Mouse (Mus musculus) lung, postnatal 0 days (tissue): ENCODE measurements around the gene Smpd3. TPM values are rescaled to one million over a fixed set of nuclear protein-coding genes. Genes with fewer than 3 reads are reported as not detected.

Experiments used
- ATAC-seq: fragments of 200-750 bp; cut with Nextera tagmentation; 2 replicates; pipeline ENCODE4 v1.8.0; 2017; ENCODE audit warnings: moderate library complexity
- DNase-seq: peaks from one replicate; pipeline ENCODE4 v3.0.0-alpha.2; 2016; ENCODE audit warnings: low spot score
- H3K27ac ChIP-seq: fragments of 300-500 bp; sonication (generic); 2 replicates; pipeline ENCODE4 v1.5.1; 2014; ENCODE audit warnings: antibody characterized with exemption, mild to moderate bottlenecking, low read length, mixed read lengths
- H3K27me3 ChIP-seq: fragments of 300-500 bp; sonication (generic); replicated peaks from 2 replicates; pipeline ENCODE4 v1.6.1; 2014; ENCODE audit warnings: low read length, mixed read lengths; ENCODE audit not compliant: insufficient read depth
- H3K36me3 ChIP-seq: fragments of 300-500 bp; sonication (generic); 2 replicates; pipeline ENCODE4 v1.6.1; 2014; ENCODE audit warnings: low read length, mixed read lengths; ENCODE audit not compliant: insufficient read depth
- H3K4me1 ChIP-seq: fragments of 300-500 bp; sonication (generic); 2 replicates; pipeline ENCODE4 v1.6.1; 2014; ENCODE audit warnings: antibody characterized with exemption, low read depth, low read length, mixed read lengths; ENCODE audit not compliant: insufficient read depth
- H3K4me2 ChIP-seq: fragments of 300-500 bp; sonication (generic); replicated peaks from 2 replicates; pipeline ENCODE4 v1.6.1; 2014; ENCODE audit warnings: low read depth, mild to moderate bottlenecking, low read length, moderate library complexity, mixed read lengths
- H3K4me3 ChIP-seq: fragments of 300-500 bp; sonication (generic); 2 replicates; pipeline ENCODE4 v1.5.1; 2014; ENCODE audit warnings: low read depth, low read length
- H3K9ac ChIP-seq: fragments of 300-500 bp; sonication (generic); replicated peaks from 2 replicates; pipeline ENCODE4 v1.6.1; 2014; ENCODE audit warnings: low read depth, mild to moderate bottlenecking
- H3K9me3 ChIP-seq: fragments of 300-500 bp; sonication (generic); 2 replicates; pipeline ENCODE4 v1.6.1; 2016; ENCODE audit warnings: low read length, mixed read lengths
- CTCF ChIP-seq: IDR thresholded peaks from 2 replicates; pipeline ENCODE4 v1.5.1; 2016; ENCODE audit warnings: antibody characterized with exemption, mild to moderate bottlenecking
- EP300 ChIP-seq: IDR thresholded peaks from 2 replicates; pipeline ENCODE4 v1.6.1; 2016; ENCODE audit warnings: antibody characterized with exemption, mild to moderate bottlenecking, control low read depth
- WGBS: fragments of 180-500 bp; shearing (Covaris S2); extraction: QIAGEN DNeasy Blood & Tissue Kit; methylation state at CpG from one replicate; pipeline ENCODE4 v1.1.7; 2014; 5-methylcytosine and 5-hydroxymethylcytosine counted together
- polyA plus RNA-seq: library from polyadenylated mRNA; unstranded; fragments of >200 nt; fragmentation: Nextera tagmentation; extraction: Ambion mirVana; gene quantifications from 2 replicates; pipeline ENCODE4 v1.2.1, GENCODE M21; 2015

Smpd3 gene
- polyA plus RNA-seq, 1 experiment from 2014 or later: 1.7 TPM

DNA sequence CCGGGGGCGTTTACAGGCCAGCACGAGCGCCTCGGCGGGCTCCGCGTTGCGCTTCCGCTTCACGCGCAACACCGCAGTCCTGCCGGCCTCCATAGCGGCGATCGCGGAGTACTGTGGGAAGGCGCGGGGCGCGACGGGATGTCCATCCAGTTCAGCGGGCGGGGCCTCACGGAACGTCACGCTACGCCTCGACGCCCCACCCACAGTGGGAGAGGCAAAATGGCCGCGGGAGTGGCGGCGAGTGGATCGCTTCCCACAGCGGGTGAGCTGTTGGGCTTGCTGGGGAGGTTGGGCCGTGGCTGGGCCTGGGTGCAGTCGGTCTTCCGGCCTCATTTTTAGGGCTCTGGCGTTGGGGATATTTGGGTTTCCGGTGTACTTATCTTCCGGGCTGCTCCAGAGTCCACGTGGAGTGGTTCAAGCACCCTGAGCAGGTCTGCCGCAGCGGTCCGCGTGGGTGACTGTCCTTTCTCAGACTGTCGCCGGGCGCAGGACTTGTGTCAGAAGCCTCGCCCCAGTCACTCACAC, 126.9 kb downstream of the Smpd3 start, which contains the start of the genes Slc7a6os and Prmt7:
TSS of gene Slc7a6os (minus strand) at position 115 of the 525 bp plus-strand sequence.
TSS of gene Prmt7 (plus strand) at position 116 of the 525 bp plus-strand sequence.
- under 1% methylated on average over 49 of the region's 52 CpGs for WGBS

GRCm38 (mm10) chr8:106210035-106210731, 127.6 kb downstream of the Smpd3 start:
- ATAC-seq (peak; percentile 45), DNase-seq (peak; percentile 57)
- H3K4me2 ChIP-seq: peak overlapping the region; percentile 81
- TF ChIP-seq EP300 (no peak), CTCF (peak; percentile 20)
- peak overlapping the region; percentile 94 for H3K27ac ChIP-seq
- WGBS: under 1% methylated on average over 33 of the region's 35 CpGs
- H3K4me3 ChIP-seq: peak overlapping the region; percentile 88
- 0 out of 2 replicates have a peak, but pooled peaks cover 3% of the 10 kb centered on the region for H3K36me3 ChIP-seq
- no peaks in the 10 kb centered on the region for H3K27me3 ChIP-seq
- peak overlapping the region; percentile 93 for H3K9ac ChIP-seq
- no peaks in the 10 kb centered on the region for H3K9me3 ChIP-seq
- peaks cover 3% of the 10 kb centered on the region; the same call in 1 of the 2 replicates for H3K4me1 ChIP-seq

More for the DNA sequence above, 126.9 kb downstream of the Smpd3 start, which contains the start of the genes Slc7a6os and Prmt7:
- Histone ChIP-seq H3K27me3 (no peaks in the 10 kb centered on the region), H3K9me3 (no peaks in the 10 kb centered on the region), H3K9ac (peak within 1 kb of the TSS; percentile 93), H3K36me3 (0 out of 2 replicates have a peak, but pooled peaks cover 3% of the 10 kb centered on the region), H3K4me3 (peak within 1 kb of the TSS; percentile 88), H3K4me2 (peak within 1 kb of the TSS; percentile 81), H3K27ac (peak within 1 kb of the TSS; percentile 94), H3K4me1 (peaks cover 3% of the 10 kb centered on the region; the same call in 1 of the 2 replicates)
- TF ChIP-seq EP300: no peak
- no peak for TF ChIP-seq CTCF
- ATAC-seq (peak; percentile 99), DNase-seq (peak; percentile 98)

Other genes starting within 250 kb of the Smpd3 start
- gene Esrp2, start 201.0 kb downstream of the Smpd3 start, polyA plus RNA-seq: 38.4 and 38.6 TPM in 2 replicates
- 10.6 and 10.8 TPM in 2 replicates for gene Pla2g15, start 187.6 kb downstream of the Smpd3 start, polyA plus RNA-seq
- gene Slc7a6, start 169.1 kb downstream of the Smpd3 start, polyA plus RNA-seq: 38.9 and 39.7 TPM in 2 replicates
- 19.0 and 22.6 TPM in 2 replicates for gene Slc7a6os, start 127.1 kb downstream of the Smpd3 start, polyA plus RNA-seq
- gene Prmt7, start 127.1 kb downstream of the Smpd3 start, polyA plus RNA-seq: 19.4 and 19.5 TPM in 2 replicates
- 8.8 and 9.9 TPM in 2 replicates for gene Zfp90, start 77.3 kb upstream of the Smpd3 start, polyA plus RNA-seq
- not detected in 2 replicates for gene 6030452D12Rik, start 162.5 kb upstream of the Smpd3 start, polyA plus RNA-seq
- 2.3 and 2.6 TPM in 2 replicates for gene Cdh3, start 172.9 kb upstream of the Smpd3 start, polyA plus RNA-seq
- gene Gm10073, start 235.5 kb upstream of the Smpd3 start, polyA plus RNA-seq: 8.0 and 9.0 TPM in 2 replicates